Mouse (Mus musculus) brown adipose tissue, adult 24 weeks (tissue): ENCODE measurements at regions not wholly inside any gene's neighbourhood (a gene's known extent, or its start where the extent isn't known, plus 50 kb on each side); places are given as distances from the start of the nearest gene placed in this dataset.

Source experiments
- H3K27ac ChIP-seq: fragments of 200-500 bp; replicated peaks from 2 replicates; pipeline ENCODE4 v1.5.1; 2012; ENCODE audit warnings: low read depth, mild to moderate bottlenecking, low read length
- H3K4me1 ChIP-seq: fragments of 200-500 bp; 2 replicates; pipeline ENCODE4 v1.6.1; 2012; ENCODE audit warnings: low read length, mixed read lengths; ENCODE audit not compliant: control insufficient read depth, insufficient read depth, insufficient read length
- H3K4me3 ChIP-seq: fragments of 200-500 bp; 2 replicates; pipeline ENCODE4 v1.5.1; 2012; ENCODE audit warnings: low read depth, mild to moderate bottlenecking, low read length, moderate library complexity; ENCODE audit not compliant: insufficient read depth

GRCm38 (mm10) chr13:44260637-44261333 is 468.5 kb upstream of the Jarid2 start:
- Histone ChIP-seq H3K4me1 (peaks cover 6% of the 10 kb centered on the region; the same call in 1 of the 2 replicates), H3K27ac (0 out of 2 replicates have a peak overlapping the region, but pooled peaks have one; percentile 38), H3K4me3 (no peak overlapping the region)

GRCm38 (mm10) chr13:44272746-44273524 is 456.3 kb upstream of the Jarid2 start:
- Histone ChIP-seq H3K4me1 (no peaks in the 10 kb centered on the region), H3K27ac (no peak overlapping the region), H3K4me3 (no peak overlapping the region)

GRCm38 (mm10) chr13:44277952-44278351 is 451.3 kb upstream of the Jarid2 start:
- no peaks in the 10 kb centered on the region for H3K4me1 ChIP-seq
- no peak overlapping the region for H3K4me3 ChIP-seq
- H3K27ac ChIP-seq = no peak overlapping the region

GRCm38 (mm10) chr13:44279036-44279435 is 450.2 kb upstream of the Jarid2 start:
- no peak overlapping the region for H3K27ac ChIP-seq
- no peaks in the 10 kb centered on the region for H3K4me1 ChIP-seq
- no peak overlapping the region for H3K4me3 ChIP-seq

- H3K4me1 ChIP-seq = no peaks in the 10 kb centered on the region
- no peak overlapping the region for H3K4me3 ChIP-seq
- no peak overlapping the region for H3K27ac ChIP-seq
These were observed 449.0 kb upstream of the Jarid2 start for GRCm38 (mm10) chr13:44280296-44280695.

GRCm38 (mm10) chr13:44281796-44282195 is 447.5 kb upstream of the Jarid2 start:
- no peaks in the 10 kb centered on the region for H3K4me1 ChIP-seq
- H3K4me3 ChIP-seq = no peak overlapping the region
- H3K27ac ChIP-seq = no peak overlapping the region

GRCm38 (mm10) chr13:44282306-44282705 is 447.0 kb upstream of the Jarid2 start:
- Histone ChIP-seq H3K4me1 (no peaks in the 10 kb centered on the region), H3K27ac (no peak overlapping the region), H3K4me3 (no peak overlapping the region)

GRCm38 (mm10) chr13:44282731-44283571 is 446.3 kb upstream of the Jarid2 start:
- H3K4me3 ChIP-seq = no peak overlapping the region
- no peak overlapping the region for H3K27ac ChIP-seq
- no peaks in the 10 kb centered on the region for H3K4me1 ChIP-seq

- Histone ChIP-seq H3K4me3 (no peak overlapping the region), H3K27ac (no peak overlapping the region)
These were observed 443.4 kb upstream of the Jarid2 start for GRCm38 (mm10) chr13:44285881-44286280.

GRCm38 (mm10) chr13:44290199-44290598 is 439.1 kb upstream of the Jarid2 start:
- no peak overlapping the region for H3K4me3 ChIP-seq
- 0 out of 2 replicates have a peak, but pooled peaks cover 3% of the 10 kb centered on the region for H3K4me1 ChIP-seq
- no peak overlapping the region for H3K27ac ChIP-seq

More at GRCm38 (mm10) chr13:44285881-44286280, 443.4 kb upstream of the Jarid2 start:
- H3K4me1 ChIP-seq = no peaks in the 10 kb centered on the region

- Histone ChIP-seq H3K27ac (peak overlapping the region; percentile 5; the same call in 1 of the 2 replicates), H3K4me3 (no peak overlapping the region), H3K4me1 (0 out of 2 replicates have a peak, but pooled peaks cover 6% of the 10 kb centered on the region)
These were observed 436.7 kb upstream of the Jarid2 start for GRCm38 (mm10) chr13:44292476-44293056.

- Histone ChIP-seq H3K27ac (no peak overlapping the region), H3K4me3 (no peak overlapping the region), H3K4me1 (peaks cover 8% of the 10 kb centered on the region; the same call in 1 of the 2 replicates)
These were observed 435.4 kb upstream of the Jarid2 start for GRCm38 (mm10) chr13:44293736-44294416.

- Histone ChIP-seq H3K27ac (no peak overlapping the region), H3K4me1 (peaks cover 8% of the 10 kb centered on the region; the same call in 1 of the 2 replicates), H3K4me3 (no peak overlapping the region)
These were observed 433.7 kb upstream of the Jarid2 start for GRCm38 (mm10) chr13:44295621-44296020.

GRCm38 (mm10) chr13:44300611-44301010 is 428.7 kb upstream of the Jarid2 start:
- H3K27ac ChIP-seq = no peak overlapping the region
- peaks cover 2% of the 10 kb centered on the region; the same call in 1 of the 2 replicates for H3K4me1 ChIP-seq
- H3K4me3 ChIP-seq = no peak overlapping the region
